Mouse (Mus musculus): ENCODE measurements around the gene Timm22. TPM values are rescaled to one million over a fixed set of nuclear protein-coding genes. Genes with fewer than 3 reads are reported as not detected.
A peak's percentile ranks its signal among the peaks of the same experiment; 100 is the strongest.

Gene Timm22
- 4.2 and 4.7 TPM in 2 replicates for total RNA-seq (2015; ENCODE audit: low replicate concordance)
- 2.3 and 4.0 TPM in 2 replicates for total RNA-seq (2017; ENCODE audit: low replicate concordance)

- ATAC-seq (replicated peaks; ENCODE audit: low FRiP score, poor library complexity, severe bottlenecking): peak; percentile 96
Measured at GRCm38 (mm10) chr11:76406702-76407583, at the start of gene Timm22. Gene Timm22, plus strand, starts transcription at chr11:76406952.

GRCm38 (mm10) chr11:76357464-76357863 is 49.3 kb upstream of the Timm22 start:
- ATAC-seq (replicated peaks; ENCODE audit: low FRiP score, poor library complexity, severe bottlenecking): no peak

GRCm38 (mm10) chr11:76358628-76359320 is 48.0 kb upstream of the Timm22 start:
- ATAC-seq (replicated peaks; ENCODE audit: low FRiP score, poor library complexity, severe bottlenecking): no peak

- ATAC-seq (replicated peaks; ENCODE audit: low FRiP score, poor library complexity, severe bottlenecking): no peak
Measured at GRCm38 (mm10) chr11:76360255-76360654, 46.5 kb upstream of the Timm22 start.

GRCm38 (mm10) chr11:76361422-76361821 is 45.3 kb upstream of the Timm22 start:
- ATAC-seq (replicated peaks; ENCODE audit: low FRiP score, poor library complexity, severe bottlenecking): no peak

- no peak for ATAC-seq (replicated peaks; ENCODE audit: low FRiP score, poor library complexity, severe bottlenecking)
Measured at GRCm38 (mm10) chr11:76363178-76363577, 43.6 kb upstream of the Timm22 start.

GRCm38 (mm10) chr11:76363636-76364035 is 43.1 kb upstream of the Timm22 start:
- ATAC-seq (replicated peaks; ENCODE audit: low FRiP score, poor library complexity, severe bottlenecking): no peak

- ATAC-seq (replicated peaks; ENCODE audit: low FRiP score, poor library complexity, severe bottlenecking): no peak
Measured at GRCm38 (mm10) chr11:76364038-76364437, 42.7 kb upstream of the Timm22 start.

GRCm38 (mm10) chr11:76366720-76367119 is 40.0 kb upstream of the Timm22 start:
- no peak for ATAC-seq (replicated peaks; ENCODE audit: low FRiP score, poor library complexity, severe bottlenecking)

GRCm38 (mm10) chr11:76370491-76370890 is 36.3 kb upstream of the Timm22 start:
- no peak for ATAC-seq (replicated peaks; ENCODE audit: low FRiP score, poor library complexity, severe bottlenecking)

GRCm38 (mm10) chr11:76372120-76372519 is 34.6 kb upstream of the Timm22 start:
- no peak for ATAC-seq (replicated peaks; ENCODE audit: low FRiP score, poor library complexity, severe bottlenecking)

GRCm38 (mm10) chr11:76372534-76372933 is 34.2 kb upstream of the Timm22 start:
- ATAC-seq (replicated peaks; ENCODE audit: low FRiP score, poor library complexity, severe bottlenecking): no peak

GRCm38 (mm10) chr11:76374491-76375185 is 32.1 kb upstream of the Timm22 start:
- no peak for ATAC-seq (replicated peaks; ENCODE audit: low FRiP score, poor library complexity, severe bottlenecking)

GRCm38 (mm10) chr11:76376425-76376824 is 30.3 kb upstream of the Timm22 start:
- ATAC-seq (replicated peaks; ENCODE audit: low FRiP score, poor library complexity, severe bottlenecking): no peak

- ATAC-seq (replicated peaks; ENCODE audit: low FRiP score, poor library complexity, severe bottlenecking): no peak
Measured at GRCm38 (mm10) chr11:76379921-76380544, 26.7 kb upstream of the Timm22 start.

- ATAC-seq (replicated peaks; ENCODE audit: low FRiP score, poor library complexity, severe bottlenecking): no peak
Measured at GRCm38 (mm10) chr11:76381201-76381885, 25.4 kb upstream of the Timm22 start.

GRCm38 (mm10) chr11:76382711-76383324 is 23.9 kb upstream of the Timm22 start:
- ATAC-seq (replicated peaks; ENCODE audit: low FRiP score, poor library complexity, severe bottlenecking): no peak

GRCm38 (mm10) chr11:76384307-76384706 is 22.4 kb upstream of the Timm22 start:
- ATAC-seq (replicated peaks; ENCODE audit: low FRiP score, poor library complexity, severe bottlenecking): no peak

- ATAC-seq (replicated peaks; ENCODE audit: low FRiP score, poor library complexity, severe bottlenecking): no peak
Measured at GRCm38 (mm10) chr11:76385017-76385416, 21.7 kb upstream of the Timm22 start.
